Mouse (Mus musculus) ES-E14 (cell line): ENCODE results near the gene Aldh2. TPM values are rescaled to one million over a fixed set of nuclear protein-coding genes. Genes with fewer than 3 reads are reported as not detected.
A peak's percentile ranks its signal among the peaks of the same experiment; 100 is the strongest.

Experiments
- DNase-seq: peaks from one replicate; pipeline ENCODE4 v3.0.0-alpha.2; 2013; ENCODE audit warnings: low read depth, low spot score
- H3K27ac ChIP-seq: 2 replicates; pipeline ENCODE4 v1.5.1; 2012; ENCODE audit warnings: low read depth, mild to moderate bottlenecking, low read length, moderate library complexity, mixed read lengths; ENCODE audit not compliant: poor library complexity, insufficient read depth, severe bottlenecking
- H3K36me3 ChIP-seq: 2 replicates; pipeline ENCODE4 v1.6.1; 2012; ENCODE audit warnings: mild to moderate bottlenecking, low read length, moderate library complexity, mixed read lengths; ENCODE audit not compliant: control insufficient read depth, poor library complexity, insufficient read depth, severe bottlenecking
- H3K4me1 ChIP-seq, 2 experiments: fragments of 150-350 bp in 1 of 2; sonication (generic) in 1 of 2; 2 replicates each; pipeline ENCODE4 v1.6.1; 2012; ENCODE audit warnings: low read length in 2 of 2, mild to moderate bottlenecking in 1 of 2, mixed read lengths in 1 of 2; ENCODE audit not compliant: control insufficient read depth in 2 of 2, insufficient read depth in 2 of 2, poor library complexity in 1 of 2
- H3K4me3 ChIP-seq, 2 experiments: fragments of 150-350 bp in 1 of 2; sonication (generic) in 1 of 2; 2 replicates each; pipeline ENCODE4 v1.5.1; 2012; ENCODE audit warnings: low read length in 2 of 2, low read depth in 1 of 2, mild to moderate bottlenecking in 1 of 2, mixed read lengths in 1 of 2; ENCODE audit not compliant: insufficient read depth in 1 of 2, poor library complexity in 1 of 2, severe bottlenecking in 1 of 2
- H3K9ac ChIP-seq: 2 replicates; pipeline ENCODE4 v1.6.1; 2012; ENCODE audit warnings: low read depth, mild to moderate bottlenecking, low read length, mixed read lengths; ENCODE audit not compliant: poor library complexity, insufficient read depth, severe bottlenecking
- H3K9me3 ChIP-seq: fragments of 150-350 bp; sonication (generic); 2 replicates; pipeline ENCODE4 v1.6.1; 2012; ENCODE audit warnings: low read depth, mild to moderate bottlenecking, low read length; ENCODE audit not compliant: control insufficient read depth, insufficient read depth
- CHD2 ChIP-seq: IDR thresholded peaks from 2 replicates; pipeline ENCODE4 v1.6.1; 2014; ENCODE audit warnings: mild to moderate bottlenecking, low read depth, low read length, inconsistent platforms
- HCFC1 ChIP-seq: IDR thresholded peaks from 2 replicates; pipeline ENCODE4 v1.6.1; 2012; ENCODE audit warnings: low read length, inconsistent platforms, borderline replicate concordance; ENCODE audit not compliant: insufficient read depth
- MAFK ChIP-seq: IDR thresholded peaks from 2 replicates; pipeline ENCODE4 v1.6.1; 2014; ENCODE audit warnings: mild to moderate bottlenecking, low read depth, low read length, inconsistent platforms; ENCODE audit not compliant: insufficient read depth
- ZC3H11A ChIP-seq: IDR thresholded peaks from 2 replicates; pipeline ENCODE4 v1.6.1; 2012; ENCODE audit warnings: low read depth, mild to moderate bottlenecking, inconsistent platforms, low read length, borderline replicate concordance
- ZNF384 ChIP-seq: IDR thresholded peaks from 2 replicates; pipeline ENCODE4 v1.6.1; 2012; ENCODE audit warnings: low read depth, low read length, inconsistent platforms
- in situ Hi-C, 2 experiments: fragments of 600-800 bp; cut with MboI; formaldehyde crosslinking; loops; one replicate each; pipeline ENCODE4 v1.15.1; 2025; ENCODE audit warnings: low sequenced_read_pairs in 2 of 2, inconsistent platforms in 1 of 2; ENCODE audit not compliant: unreplicated experiment in 2 of 2
- total RNA-seq: library from RNA; depleted of rRNA; stranded (reverse); fragments of 300-350 nt; gene quantifications from 2 replicates; pipeline ENCODE4 v1.2.3, GENCODE M21; 2012

Gene Aldh2
- total RNA-seq, 1 experiment, result 157 TPM

GRCm38 (mm10) chr5:121592064-121592815 is 1.4 kb downstream of the Aldh2 start:
- Histone ChIP-seq H3K9ac (peak overlapping the region; percentile 85; the same call in 1 of the 2 replicates), H3K4me3 (peak overlapping the region; percentile 73 to 78), H3K36me3 (peaks cover 2% of the 10 kb centered on the region; the same call in 1 of the 2 replicates), H3K4me1 (peaks cover 5 to 10% of the 10 kb centered on the region in 2 experiments; a peak in 2 of 4 replicates), H3K9me3 (no peaks in the 10 kb centered on the region), H3K27ac (no peak overlapping the region)
- in situ Hi-C loops, result no loop called here
- TF ChIP-seq ZC3H11A (no peak), ZNF384 (no peak), CHD2 (no peak), MAFK (no peak), HCFC1 (no peak)
- no peak for DNase-seq

DNA sequence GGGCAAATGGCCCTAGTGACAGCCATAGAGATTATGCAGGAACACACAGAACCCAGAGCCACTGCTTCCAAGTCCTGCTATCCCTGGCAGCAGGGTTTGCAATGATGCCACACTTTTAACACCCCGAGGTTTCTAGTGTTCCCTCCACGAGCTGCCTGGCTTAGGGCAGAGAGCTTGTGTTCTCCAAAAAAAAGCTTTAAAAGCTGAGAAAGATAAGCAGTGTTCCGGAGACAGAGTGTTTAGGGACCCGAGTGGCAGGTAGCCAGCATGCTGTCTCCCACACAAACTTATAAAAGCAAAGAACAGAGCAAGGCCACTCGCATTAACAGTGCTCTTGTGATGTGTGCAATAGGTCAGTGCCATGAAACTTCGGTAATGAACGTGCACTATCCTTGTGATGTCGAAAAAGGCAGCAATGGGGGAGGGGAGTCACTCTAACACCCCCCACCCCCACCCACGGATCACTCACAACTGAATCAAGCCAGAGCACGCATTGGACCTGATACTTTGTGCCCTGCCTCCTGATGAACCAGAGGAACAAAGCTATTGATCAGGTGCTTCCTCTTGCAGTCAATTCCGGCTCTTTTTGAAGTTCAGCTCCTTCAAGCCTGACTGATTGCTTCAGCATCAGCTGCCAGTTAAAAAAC is 2.1 kb downstream of the Aldh2 start:
- peaks cover 2% of the 10 kb centered on the region; the same call in 1 of the 2 replicates for H3K36me3 ChIP-seq
- no peak overlapping the region for H3K27ac ChIP-seq
- in situ Hi-C loops, result no loop called here
- TF ChIP-seq CHD2, result no peak
- no peak for TF ChIP-seq ZC3H11A
- no peak for TF ChIP-seq ZNF384
- TF ChIP-seq HCFC1, result no peak
- TF ChIP-seq MAFK, result no peak
- H3K9ac ChIP-seq, result no peak overlapping the region
- H3K4me3 ChIP-seq, result no peak overlapping the region; a peak in 1 of 4 replicates
- DNase-seq, result no peak
- H3K9me3 ChIP-seq, result no peaks in the 10 kb centered on the region
- H3K4me1 ChIP-seq, result peaks cover 8 to 13% of the 10 kb centered on the region in 2 experiments

DNA sequence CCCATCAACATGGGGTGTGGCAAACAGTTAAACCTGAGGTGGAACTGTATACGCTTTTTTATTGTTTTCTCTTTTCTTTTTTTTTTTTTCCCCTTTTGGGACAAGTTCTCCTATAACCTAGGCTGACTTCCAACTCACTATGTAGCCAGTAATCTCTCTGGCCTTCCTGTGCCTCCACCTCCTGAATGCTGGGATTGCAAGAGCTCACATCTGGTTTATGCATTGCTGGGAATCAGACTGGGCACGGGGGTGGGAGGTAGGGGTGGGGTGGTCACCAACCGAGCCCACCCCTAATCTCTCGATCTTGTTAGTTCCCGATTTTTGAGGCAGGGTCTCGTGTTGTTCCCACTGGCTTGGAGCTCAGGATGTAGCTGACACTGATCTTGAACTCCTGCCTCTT is 3.7 kb downstream of the Aldh2 start:
- TF ChIP-seq ZNF384 (no peak), MAFK (no peak), HCFC1 (no peak), CHD2 (no peak), ZC3H11A (no peak)
- H3K9ac ChIP-seq, result no peak overlapping the region
- no peaks in the 10 kb centered on the region for H3K9me3 ChIP-seq
- H3K27ac ChIP-seq, result no peak overlapping the region
- peaks cover 8 to 19% of the 10 kb centered on the region in 2 experiments for H3K4me1 ChIP-seq
- H3K36me3 ChIP-seq, result peaks cover 2% of the 10 kb centered on the region; the same call in 1 of the 2 replicates
- H3K4me3 ChIP-seq, result no peak overlapping the region
- DNase-seq, result no peak
- in situ Hi-C loops, result no loop called here

DNA sequence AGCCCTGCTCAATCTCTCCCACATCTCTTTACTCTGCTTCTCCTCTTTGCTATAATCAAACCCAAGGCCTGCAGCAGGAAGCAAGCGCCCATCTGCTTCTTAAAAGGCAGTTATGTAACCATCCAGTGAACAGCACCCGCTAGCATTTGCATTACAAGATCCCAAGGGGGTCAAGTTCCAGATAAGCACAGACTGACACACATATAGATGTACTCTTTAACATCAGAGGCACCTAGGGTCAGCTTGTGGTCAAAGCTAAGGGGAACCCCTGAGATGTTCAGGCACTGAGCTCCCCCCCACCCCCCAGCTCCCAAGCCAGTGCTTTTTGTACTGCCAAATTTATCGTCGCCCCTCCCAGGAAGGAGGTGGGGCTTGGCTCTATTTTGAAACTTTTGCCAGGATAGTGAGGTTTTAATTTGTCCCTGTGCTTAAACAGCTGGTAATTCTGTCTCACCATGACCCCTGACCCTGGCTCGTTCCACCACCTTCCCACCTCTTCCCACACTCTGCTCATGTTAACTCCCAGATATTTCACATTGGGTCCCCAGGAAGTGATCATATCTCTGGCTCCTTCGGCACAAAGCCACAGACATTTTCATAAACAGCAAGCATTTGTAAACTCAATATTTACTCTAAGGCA is 7.1 kb downstream of the Aldh2 start:
- Histone ChIP-seq H3K4me1 (peaks cover 13 to 24% of the 10 kb centered on the region in 2 experiments), H3K9me3 (no peaks in the 10 kb centered on the region), H3K9ac (no peak overlapping the region; the same call in 1 of the 2 replicates), H3K27ac (peak overlapping the region; percentile 59; the same call in 1 of the 2 replicates), H3K4me3 (no peak overlapping the region), H3K36me3 (peaks cover 2% of the 10 kb centered on the region; the same call in 1 of the 2 replicates)
- no peak for DNase-seq
- in situ Hi-C loops, result no loop called here
- TF ChIP-seq ZC3H11A (no peak), HCFC1 (no peak), MAFK (no peak), CHD2 (no peak), ZNF384 (no peak)
